Mouse (Mus musculus): Measurements from ENCODE around the gene Gpr119.

Gene Gpr119

DNA sequence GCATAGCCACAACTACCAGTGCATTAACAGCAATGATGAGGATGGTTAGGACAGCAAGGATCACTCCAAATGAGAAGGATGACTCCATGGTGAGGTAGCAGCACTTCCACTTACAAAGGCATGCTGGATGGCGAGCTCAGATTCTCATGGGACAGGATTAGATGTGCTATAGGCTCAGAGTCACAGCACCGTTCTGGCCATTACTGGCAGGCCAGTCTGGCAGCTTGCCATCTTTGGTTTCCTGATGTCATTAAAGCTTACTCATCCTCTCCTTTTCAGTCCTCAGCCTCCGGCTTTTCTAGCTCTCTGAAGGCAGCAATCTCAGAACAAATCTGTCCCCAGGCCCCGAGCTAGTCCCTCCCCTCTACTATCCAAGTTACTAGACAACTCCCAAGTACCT, at the start of gene Gpr119:
TSS of gene Gpr119 (minus strand) at position 308 of the 400 bp plus-strand sequence.
- DNase-seq (ENCODE audit: low read depth, low spot score), result no peak

DNA sequence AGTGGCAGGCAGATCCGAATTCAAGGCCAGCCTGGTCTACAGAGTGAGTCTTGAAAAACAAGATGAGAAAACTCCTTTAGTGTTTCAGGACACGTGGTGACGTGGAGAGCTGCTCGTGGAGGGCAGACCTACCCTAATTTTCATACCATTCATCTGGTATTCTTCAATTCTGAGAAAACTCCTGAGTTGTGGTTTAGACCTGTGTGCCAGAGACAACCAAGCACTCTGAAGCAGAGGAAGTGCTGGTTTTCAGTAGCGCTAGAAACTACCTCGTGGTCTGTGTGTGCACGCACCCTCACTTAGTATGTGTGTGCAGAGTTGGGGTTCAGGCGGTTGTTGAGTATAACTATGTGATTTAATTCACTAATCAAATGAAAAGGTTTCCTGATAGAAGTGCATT, 38.6 kb upstream of the Gpr119 start:
- no peak for DNase-seq (ENCODE audit: low read depth, low spot score)

DNA sequence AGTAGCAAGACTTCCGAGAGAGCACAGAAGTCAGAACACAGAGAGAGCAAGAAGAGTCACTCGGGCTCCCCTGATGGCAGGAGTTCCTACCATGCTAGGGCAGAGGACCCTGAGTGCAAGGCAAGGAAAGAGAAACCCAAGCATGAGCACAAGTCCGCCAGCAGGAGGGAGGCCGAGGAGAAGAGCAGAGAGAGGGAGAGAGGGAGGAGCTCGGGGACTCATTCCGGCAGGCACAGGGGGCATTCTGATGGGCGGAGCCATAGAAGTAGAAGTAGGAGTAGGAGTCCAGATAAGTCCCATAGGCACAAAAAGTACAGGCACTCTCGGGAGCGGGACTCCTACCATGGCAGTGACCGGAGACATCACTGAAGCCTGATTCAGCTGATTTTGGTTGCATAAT, 35.4 kb upstream of the Gpr119 start:
- DNase-seq (ENCODE audit: low read depth, low spot score), result no peak

DNA sequence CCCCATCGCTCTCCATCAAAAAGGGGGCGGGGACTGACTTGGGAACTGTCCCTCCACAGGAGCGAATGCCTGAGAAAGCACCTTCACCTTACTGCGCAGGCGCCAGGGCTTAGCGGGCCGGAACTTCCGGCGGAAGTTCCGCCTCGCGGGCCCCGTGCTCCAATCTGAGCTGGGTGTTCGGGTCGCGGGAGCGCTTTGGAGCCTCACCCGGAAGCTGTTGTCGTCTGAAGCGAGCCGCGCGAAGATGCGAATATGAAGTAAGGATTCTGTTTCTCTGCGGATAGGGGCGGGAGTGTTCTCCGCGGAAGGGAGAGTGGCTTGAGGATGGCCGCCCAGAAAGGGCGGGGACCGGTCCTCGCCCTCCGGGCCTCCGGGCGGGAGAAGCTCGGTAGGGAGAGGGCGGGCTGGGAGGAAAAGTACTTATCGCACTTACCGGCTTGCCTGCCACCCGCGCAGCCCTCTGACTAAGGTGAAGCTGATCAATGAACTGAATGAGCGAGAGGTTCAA, 20.6 kb upstream of the Gpr119 start, which contains the start of gene Rbmx2:
TSS of gene Rbmx2 (plus strand) at position 141 of the 508 bp plus-strand sequence.
- peak; percentile 81 for DNase-seq (ENCODE audit: low read depth, low spot score)

DNA sequence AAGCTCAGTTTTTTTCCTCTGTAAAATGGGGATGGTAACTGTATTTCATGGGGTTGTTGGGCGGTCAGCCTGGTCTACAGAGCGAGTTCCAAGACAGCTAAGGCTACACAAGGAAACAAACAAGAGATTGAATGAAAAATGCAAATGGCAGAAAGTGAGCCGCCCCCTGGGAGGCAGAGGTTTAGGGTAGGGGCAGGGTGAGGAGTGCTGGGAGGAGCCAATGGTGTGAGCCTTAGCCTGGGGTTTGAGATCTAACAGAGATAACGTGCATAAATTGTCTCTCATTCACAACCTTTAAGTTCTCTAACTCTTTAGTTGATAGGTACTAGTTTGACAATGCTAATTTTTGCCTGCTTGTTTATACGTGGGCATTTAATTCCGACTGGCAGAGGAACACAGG, 20.2 kb upstream of the Gpr119 start:
- DNase-seq (ENCODE audit: low read depth, low spot score), result no peak

DNA sequence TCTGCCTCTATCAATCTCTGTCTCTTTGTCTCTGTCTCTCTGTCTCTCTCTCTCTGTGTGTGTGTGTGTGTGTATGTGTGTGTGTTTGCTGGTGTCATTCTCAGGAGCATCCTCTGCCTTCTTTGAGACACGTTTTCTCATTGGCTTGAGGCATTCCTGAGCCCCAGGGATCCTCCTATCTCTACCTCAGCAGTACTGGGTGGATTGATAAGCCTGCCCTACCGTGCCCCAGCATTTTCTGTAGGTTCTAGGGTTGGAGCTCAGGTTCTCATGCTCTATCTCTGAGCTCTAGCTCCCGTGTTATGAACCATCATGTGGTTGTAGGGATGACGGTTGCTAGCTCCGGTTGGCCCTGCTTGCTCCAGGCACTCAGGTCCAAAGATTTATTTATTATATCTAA, 9.6 kb upstream of the Gpr119 start:
- DNase-seq (ENCODE audit: low read depth, low spot score), result no peak

DNA sequence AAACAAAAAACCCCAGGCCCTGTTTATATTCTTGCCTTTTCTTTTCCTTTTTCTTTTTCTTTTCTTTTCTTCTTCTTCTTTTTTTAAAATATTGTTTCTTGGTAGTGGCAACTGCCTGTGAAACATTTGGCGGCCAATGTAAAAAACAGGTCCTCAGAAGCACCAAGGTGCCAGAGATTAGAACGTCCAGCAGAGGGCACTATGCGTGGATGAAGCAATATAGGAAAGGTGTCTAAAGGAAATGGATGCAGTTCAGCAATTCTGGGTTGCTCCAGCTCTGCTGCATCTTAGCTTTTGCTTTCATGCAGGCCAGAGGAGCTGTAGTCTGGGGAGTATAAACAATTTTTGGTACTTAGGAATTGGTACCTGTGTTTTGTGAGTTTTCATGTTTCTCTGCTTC, 9.2 kb upstream of the Gpr119 start:
- peak; percentile 16 for DNase-seq (ENCODE audit: low read depth, low spot score)

DNA sequence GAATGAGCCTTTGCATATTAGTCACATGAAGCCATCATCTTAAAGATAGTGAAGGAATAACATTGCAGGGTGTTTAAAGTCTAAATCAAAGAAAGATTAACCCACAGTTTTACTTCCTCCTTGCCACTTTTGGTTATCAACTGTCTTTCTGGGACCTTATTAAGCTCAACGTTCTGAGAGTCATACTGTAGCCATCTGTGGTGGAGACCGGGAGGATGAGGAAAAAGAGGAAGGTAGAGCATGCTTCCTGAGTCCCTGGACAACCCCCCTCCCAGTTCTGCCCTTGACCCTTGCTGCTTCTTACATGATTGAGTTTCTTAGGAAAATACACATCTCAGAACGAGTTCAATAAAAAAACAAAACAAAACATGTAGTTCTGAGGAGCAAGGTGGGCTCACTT, 2.6 kb downstream of the Gpr119 start:
- no peak for DNase-seq (ENCODE audit: low read depth, low spot score)

DNA sequence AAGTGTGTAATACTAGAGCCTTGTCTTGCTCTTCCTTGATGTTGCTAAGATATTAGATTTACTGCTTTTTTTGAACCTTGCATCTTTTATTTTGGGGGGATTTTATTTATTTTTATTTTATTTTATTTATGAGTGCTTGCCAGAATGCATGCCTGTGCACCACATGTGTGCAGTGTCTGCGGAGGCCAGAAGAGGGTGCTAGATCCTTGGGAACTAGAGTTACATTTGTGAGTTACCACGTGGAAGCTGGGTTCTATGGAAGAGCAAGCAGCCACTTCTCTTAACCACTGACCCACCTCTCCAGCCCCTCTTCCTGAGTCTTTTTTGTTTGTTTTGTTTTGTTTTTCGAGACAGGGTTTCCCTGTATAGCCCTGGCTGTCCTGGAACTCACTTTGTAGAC, 4.7 kb downstream of the Gpr119 start:
- no peak for DNase-seq (ENCODE audit: low read depth, low spot score)

DNA sequence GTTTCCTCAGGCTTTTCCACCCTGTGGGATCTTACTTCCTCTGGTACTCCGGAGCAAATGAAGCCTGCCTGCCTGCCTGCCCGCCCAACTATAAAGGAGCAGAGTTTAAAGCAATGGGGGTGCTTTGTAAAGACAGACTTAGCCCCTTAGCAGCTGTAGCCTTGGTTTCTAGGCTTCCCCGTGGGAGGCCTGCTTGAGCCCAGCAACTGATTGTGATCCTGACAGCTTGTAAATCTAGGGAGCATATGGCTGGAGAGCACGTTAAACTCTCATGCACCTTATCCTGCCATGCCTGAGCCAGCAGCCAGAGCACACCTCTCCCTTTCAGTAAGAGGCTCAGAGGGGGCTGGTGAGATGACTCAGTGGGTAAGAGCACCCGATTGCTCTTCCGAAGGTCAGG, 7.5 kb downstream of the Gpr119 start:
- DNase-seq (ENCODE audit: low read depth, low spot score), result no peak

DNA sequence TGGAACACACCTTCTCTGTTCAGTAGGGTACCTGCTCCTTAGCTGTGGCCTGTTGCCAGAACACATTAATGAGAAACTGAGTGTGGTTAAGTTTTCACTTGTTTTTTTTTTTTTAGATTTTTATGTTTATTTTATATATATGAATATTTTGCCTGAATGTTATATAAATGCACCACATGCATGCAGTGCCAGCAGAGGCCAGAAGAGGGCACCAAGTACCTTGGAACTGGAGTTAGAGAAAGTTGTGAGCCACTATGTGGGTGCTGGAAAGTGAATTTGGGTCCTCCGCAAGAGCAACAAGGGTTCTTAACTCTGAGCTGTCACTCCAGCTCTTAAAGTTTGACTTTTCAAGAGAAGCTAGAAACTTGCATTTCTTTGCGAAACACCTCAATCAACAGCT, 30.2 kb downstream of the Gpr119 start:
- no peak for DNase-seq (ENCODE audit: low read depth, low spot score)

DNA sequence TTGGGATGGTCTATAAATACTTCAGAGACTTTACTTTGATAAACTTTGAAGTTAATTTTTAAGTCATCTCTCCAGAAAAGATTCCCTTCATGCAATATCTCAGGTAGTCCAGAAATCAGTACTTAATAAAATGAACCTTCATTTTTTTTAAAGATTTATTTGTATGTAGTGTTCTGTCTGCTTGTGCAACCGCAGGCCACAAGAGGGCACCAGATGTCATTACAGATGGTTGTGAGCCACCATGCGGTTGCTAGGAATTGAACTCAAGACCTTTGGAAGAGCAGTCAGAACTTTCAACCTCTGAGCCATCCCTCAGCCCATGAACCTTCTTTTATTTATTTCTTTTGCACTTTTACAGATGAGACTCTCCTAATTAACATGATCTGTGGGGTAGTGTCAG, 37.2 kb downstream of the Gpr119 start:
- no peak for DNase-seq (ENCODE audit: low read depth, low spot score)

DNA sequence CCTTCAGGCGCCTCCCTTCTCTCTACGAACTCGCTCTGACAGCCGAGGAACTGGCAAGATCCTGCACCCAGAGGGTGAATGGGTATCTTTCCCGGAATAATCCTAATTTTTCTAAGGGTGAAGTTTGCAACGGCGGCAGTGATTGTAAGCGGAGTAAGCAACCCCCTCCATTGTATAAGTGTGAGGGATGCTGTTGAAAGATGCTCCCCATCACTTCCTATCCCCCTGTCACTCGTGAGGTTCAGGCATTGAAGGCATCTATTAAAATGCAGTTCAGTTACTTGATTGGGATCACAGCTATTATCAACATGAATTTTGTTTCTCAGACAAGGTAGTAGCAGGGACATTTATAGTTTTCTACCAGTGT, 50.2 kb downstream of the Gpr119 start:
- no peak for DNase-seq (ENCODE audit: low read depth, low spot score)

DNA sequence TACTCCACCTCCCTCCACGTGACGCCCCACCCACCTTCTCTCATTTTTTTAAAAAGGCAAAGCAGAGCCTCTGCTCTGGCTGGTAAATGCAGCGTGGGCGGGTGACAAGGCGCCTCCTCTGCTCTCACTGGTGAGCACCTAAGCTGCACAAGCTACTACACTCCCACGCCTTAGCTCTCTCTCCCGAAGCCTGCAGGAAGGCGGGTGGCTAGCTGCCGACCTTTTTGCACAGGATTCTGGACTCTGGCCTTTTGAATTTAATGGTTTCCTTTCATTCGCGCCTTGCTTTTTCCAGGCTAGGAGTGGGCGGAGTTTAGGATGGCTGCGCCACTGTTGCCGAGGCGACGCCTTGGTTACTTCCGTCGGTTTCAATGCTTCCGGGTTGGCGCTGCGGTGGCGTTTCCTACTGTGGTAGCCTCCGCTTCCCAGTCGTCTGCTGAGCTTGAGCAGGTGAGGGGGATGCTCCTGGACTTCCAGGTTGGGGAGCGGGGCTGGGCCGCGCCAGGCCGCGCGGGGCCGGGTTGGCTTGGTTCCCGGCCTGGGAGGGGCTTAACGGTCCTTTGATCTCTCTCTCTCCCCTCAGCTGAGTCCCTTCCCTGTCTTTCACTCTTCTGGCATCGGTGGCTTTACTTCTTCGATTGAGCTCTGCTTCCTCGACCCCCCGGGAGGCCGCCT, 50.8 kb downstream of the Gpr119 start, which contains the start of gene Slc25a14:
TSS of gene Slc25a14 (plus strand) at position 35 of the 675 bp plus-strand sequence.
- peak; percentile 29 for DNase-seq (ENCODE audit: low read depth, low spot score)

DNA sequence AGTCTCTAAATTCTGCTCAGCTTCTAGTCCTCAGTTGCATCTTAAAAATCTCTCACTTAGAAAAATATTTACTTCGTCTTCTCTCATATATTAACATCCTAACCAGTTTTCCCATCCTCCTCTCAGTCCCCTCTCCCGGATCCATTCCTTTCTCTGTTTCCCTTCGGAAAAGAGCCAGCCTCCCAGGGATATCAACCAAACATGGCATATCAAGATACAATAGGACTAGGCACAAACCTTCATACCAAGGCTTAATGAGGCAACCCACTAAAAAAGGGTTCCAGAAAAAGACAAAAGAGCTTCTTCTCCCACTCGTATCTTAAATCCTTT, 51.3 kb downstream of the Gpr119 start:
- DNase-seq (ENCODE audit: low read depth, low spot score), result no peak
